Mouse (Mus musculus): Measurements from ENCODE around the gene Znhit6.

- TF ChIP-seq TAL1 (IDR thresholded peaks at IDR 0.05; ENCODE audit: low read length) (no peak), GATA1 (IDR thresholded peaks at IDR 0.05; ENCODE audit: low read length) (no peak)
Measured at GRCm38 (mm10) chr3:145641036-145641685, 65.2 kb downstream of the Znhit6 start.
